Comparison of ENCODE assay signal across 8 mouse cellular contexts in genomic region chr2:157077641-157078058, GRCm38 (mm10). TPM values are rescaled to one million over a fixed set of nuclear protein-coding genes. Genes with fewer than 3 reads are reported as not detected.
DNase-seq lines count a peak whose midpoint lies in the region; ATAC-seq and TF ChIP-seq lines count a peak whose summit lies in the region.

No protein-coding gene starts in this region.

- no peaks in the 10 kb centered on the region for H3K9me3 ChIP-seq in CH12.LX (replicated peaks; ENCODE audit: low read length)
- no peaks in the 10 kb centered on the region for H3K9me3 ChIP-seq in forebrain, embryonic 13.5 days (replicated peaks)
- H3K9me3 ChIP-seq in liver, embryonic 16.5 days (replicated peaks; ENCODE audit: control insufficient read depth, low read length), result no peaks in the 10 kb centered on the region

- no peak overlapping the region for H3K9ac ChIP-seq in CH12.LX (ENCODE audit: insufficient read depth, low read depth)
- H3K9ac ChIP-seq in forebrain, embryonic 13.5 days, result peak overlapping the region; percentile 99
- peak overlapping the region; percentile 52 for H3K9ac ChIP-seq in liver, embryonic 16.5 days (ENCODE audit: low read depth, low read length)

- dilution Hi-C loops in CH12.LX (cut with MboI; ENCODE audit: extremely low pct_ligation_motif_present, extremely low pct_unique_long_range_greater_than_20kb, low sequenced_read_pairs), result no loop called here

- TF ChIP-seq EP300 in CH12.LX (IDR thresholded peaks at IDR 0.05; ENCODE audit: low read length), result no peak

- H3K36me3 ChIP-seq in CH12.LX (replicated peaks in 1 of 2; ENCODE audit: control insufficient read depth in 1 of 2, insufficient read depth in 1 of 2, low read length in 1 of 2) (no peaks in the 10 kb centered on the region), myocyte (ENCODE audit: control insufficient read depth, insufficient read depth) (no peaks in the 10 kb centered on the region)
- H3K36me3 ChIP-seq in forebrain, embryonic 13.5 days (ENCODE audit: poor library complexity, severe bottlenecking), result peaks cover 19% of the 10 kb centered on the region
- no peaks in the 10 kb centered on the region for H3K36me3 ChIP-seq in liver, embryonic 16.5 days (ENCODE audit: control insufficient read depth, insufficient read depth)

- TF ChIP-seq POLR2A in CH12.LX (IDR thresholded peaks at IDR 0.05; ENCODE audit: low read depth, low read length), result no peak
- peak; percentile 64 for TF ChIP-seq POLR2A in myocyte (IDR thresholded peaks at IDR 0.05; ENCODE audit: insufficient read length, low read depth)

- H3K27me3 ChIP-seq in CH12.LX (replicated peaks), result peaks cover 55% of the 10 kb centered on the region
- H3K27me3 ChIP-seq in forebrain, embryonic 13.5 days, result no peaks in the 10 kb centered on the region
- peaks cover 58% of the 10 kb centered on the region for H3K27me3 ChIP-seq in liver, embryonic 16.5 days (ENCODE audit: control insufficient read depth, insufficient read depth, low read depth, low read length)
- no peaks in the 10 kb centered on the region for H3K27me3 ChIP-seq in myocyte (ENCODE audit: control insufficient read depth, insufficient read depth, insufficient read length)

- TF ChIP-seq RAD21 in CH12.LX (IDR thresholded peaks at IDR 0.05; ENCODE audit: low read depth, low read length), result no peak

- H3K4me1 ChIP-seq in CH12.LX (ENCODE audit: control insufficient read depth in 1 of 2, insufficient read depth in 2 of 2), result peaks cover 5 to 22% of the 10 kb centered on the region in 2 experiments; a peak in 2 of 4 replicates
- H3K4me1 ChIP-seq in forebrain, embryonic 13.5 days, result peaks cover 63% of the 10 kb centered on the region
- peaks cover 6% of the 10 kb centered on the region for H3K4me1 ChIP-seq in liver, embryonic 16.5 days (ENCODE audit: control insufficient read depth, low read depth, low read length)

- H3ac ChIP-seq in myocyte (ENCODE audit: control insufficient read depth, insufficient read length), result peak overlapping the region; percentile 66

- peak overlapping the region; percentile 86 for H3K4me2 ChIP-seq in CH12.LX (ENCODE audit: insufficient read depth, low read depth, poor library complexity, severe bottlenecking)
- peak overlapping the region; percentile 100 for H3K4me2 ChIP-seq in forebrain, embryonic 13.5 days
- H3K4me2 ChIP-seq in liver, embryonic 16.5 days (ENCODE audit: low read depth, low read length), result peak overlapping the region; percentile 66
- peak overlapping the region; percentile 81 for H3K4me2 ChIP-seq in myocyte (ENCODE audit: low read depth)

- H3K4me3 ChIP-seq in CH12.LX (replicated peaks in 1 of 3; ENCODE audit: low read depth in 2 of 3, low read length in 2 of 3, poor library complexity in 1 of 3), result peak overlapping the region; percentile 30 to 62 (median 59)
- H3K4me3 ChIP-seq in forebrain, embryonic 13.5 days, result peak overlapping the region; percentile 98
- H3K4me3 ChIP-seq in liver, embryonic 16.5 days (ENCODE audit: low read depth, low read length), result peak overlapping the region; percentile 61
- H3K4me3 ChIP-seq in myocyte, result peak overlapping the region; percentile 92

- no peak for TF ChIP-seq CTCF in CH12.LX (conservative IDR thresholded peaks at IDR 0.05 in 1 of 2, IDR thresholded peaks at IDR 0.05 in 1 of 2; ENCODE audit: low read depth in 2 of 2, low read length in 2 of 2)

- under 1% methylated on average over 15 of the region's 15 CpGs for WGBS in forebrain, embryonic 13.5 days
- WGBS in liver, embryonic 16.5 days (ENCODE audit: insufficient replicate concordance), result 11% methylated on average over 15 of the region's 15 CpGs

- no peak overlapping the region for H3K27ac ChIP-seq in CH12.LX (ENCODE audit: insufficient read depth, low read depth)
- peak overlapping the region; percentile 97 for H3K27ac ChIP-seq in forebrain, embryonic 13.5 days
- no peak overlapping the region; the same call in 1 of the 2 replicates for H3K27ac ChIP-seq in liver, embryonic 16.5 days (ENCODE audit: low read length)

- no peak for ATAC-seq in forebrain, embryonic 13.5 days
- peak; percentile 42 for ATAC-seq in liver, embryonic 16.5 days (ENCODE audit: low read depth)

- intact Hi-C loops in heart, postnatal 10 days (cut with DNase I), result loop anchor here (2.0 to 10.0 kb wide), 4 partner anchors 27 to 353 kb away; no protein-coding TSS in a partner anchor

- in situ Hi-C loops in CH12.LX (cut with MboI; ENCODE audit: low pct_ligation_motif_present, low pct_unique_long_range_greater_than_20kb, low sequenced_read_pairs), result loop anchor here (25.0 kb wide), 1 partner anchor 190 kb away; the partner anchor contains the start of gene Sla2

- no peak for DNase-seq in CH12.LX (ENCODE audit: extremely low read depth)
- peak; percentile 87 for DNase-seq in brain, adult 2 months (ENCODE audit: low read depth, low spot score)
- DNase-seq in heart, postnatal 10 days, result peak; percentile 94 to 96
- DNase-seq in kidney, postnatal 36 days, result peak; percentile 91
- peak; percentile 66 for DNase-seq in testis, postnatal 14 days (ENCODE audit: low spot score)

- H3K79me2 ChIP-seq in CH12.LX (replicated peaks; ENCODE audit: control insufficient read depth, extremely low read depth, insufficient read depth, poor library complexity, severe bottlenecking), result no peaks in the 10 kb centered on the region
- peaks cover 55% of the 10 kb centered on the region for H3K79me2 ChIP-seq in myocyte (ENCODE audit: control insufficient read depth, insufficient read depth)

TF ChIP-seq in CH12.LX, 34 proteins besides CTCF, POLR2A, EP300 and RAD21:
- TF ChIP-seq BHLHE40 (IDR thresholded peaks at IDR 0.05; ENCODE audit: low read depth, low read length) (no peak), ZC3H11A (IDR thresholded peaks at IDR 0.05; ENCODE audit: low read depth, low read length) (no peak), JUN (IDR thresholded peaks at IDR 0.05; ENCODE audit: insufficient read depth, low read depth, low read length) (no peak), KAT2A (IDR thresholded peaks at IDR 0.05; ENCODE audit: insufficient replicate concordance, low read length) (no peak), E2F4 (IDR thresholded peaks at IDR 0.05; ENCODE audit: insufficient replicate concordance, low read depth, low read length) (no peak)

TF ChIP-seq in myocyte, 11 proteins besides CTCF, POLR2A, EP300 and RAD21:
- TF ChIP-seq TCF3 (IDR thresholded peaks at IDR 0.05; ENCODE audit: insufficient read length, low read depth) (no peak), MYOD1 (IDR thresholded peaks at IDR 0.05; ENCODE audit: control insufficient read depth in 1 of 3, insufficient read length in 2 of 3, low read depth in 2 of 3) (no peak), POLR2AphosphoS2 (IDR thresholded peaks at IDR 0.05; ENCODE audit: insufficient read length, low read depth) (peak; percentile 56), MAX (IDR thresholded peaks at IDR 0.05; ENCODE audit: low read depth) (peak; percentile 49)

RNA-seq across cellular contexts. Expression of gene Soga1, which starts 1.4 kb away (rescaled TPM):
- total RNA-seq in CH12.LX (2012; rRNA removed), result 1.0 and 2.0 TPM in 2 replicates
- total RNA-seq in CH12.LX (2014; rRNA removed), result 0.31 and 0.39 TPM in 2 replicates
- polyA plus RNA-seq in CH12.LX (2012; ENCODE audit: insufficient read length, low read depth), result 1.8 and 2.0 TPM in 2 replicates
- 4.8 and 5.1 TPM in 2 replicates for polyA plus RNA-seq in forebrain, embryonic 13.5 days (2015; fragmentation: Nextera tagmentation; extraction: Ambion mirVana)
- 10 to 100 TPM; 33.3 to 34.6 TPM for total RNA-seq in heart, postnatal 10 days (2021)
- 1.4 and 1.8 TPM in 2 replicates for polyA plus RNA-seq in liver, embryonic 16.5 days (2015; fragmentation: Nextera tagmentation; extraction: Ambion mirVana)
- polyA plus RNA-seq in myocyte (2012; fragmentation: generic; extraction: Trizol), result 11.9 TPM

RNA-seq across cellular contexts. Expression of gene Tldc2, which starts 9.2 kb away (rescaled TPM):
- total RNA-seq in CH12.LX (2012; rRNA removed) (not detected in 2 replicates), CH12.LX (2014; rRNA removed) (not detected in 2 replicates)
- polyA plus RNA-seq in CH12.LX (2012; ENCODE audit: insufficient read length, low read depth) (not detected in 2 replicates), myocyte (2012; fragmentation: generic; extraction: Trizol) (not detected)
- polyA plus RNA-seq in forebrain, embryonic 13.5 days (2015; fragmentation: Nextera tagmentation; extraction: Ambion mirVana), result not detected in 2 replicates
- total RNA-seq in heart, postnatal 10 days (2021), result not detected
- polyA plus RNA-seq in liver, embryonic 16.5 days (2015; fragmentation: Nextera tagmentation; extraction: Ambion mirVana), result not detected in 2 replicates

RNA-seq across cellular contexts. Expression of gene Samhd1, which starts 57.4 kb away (rescaled TPM):
- 32.8 and 33.2 TPM in 2 replicates for total RNA-seq in CH12.LX (2012; rRNA removed)
- 67.9 and 79.7 TPM in 2 replicates for total RNA-seq in CH12.LX (2014; rRNA removed)
- 79.5 and 81.1 TPM in 2 replicates for polyA plus RNA-seq in CH12.LX (2012; ENCODE audit: insufficient read length, low read depth)
- 13.9 and 16.0 TPM in 2 replicates for polyA plus RNA-seq in forebrain, embryonic 13.5 days (2015; fragmentation: Nextera tagmentation; extraction: Ambion mirVana)
- 10 to 100 TPM; 20.5 to 25.3 TPM for total RNA-seq in heart, postnatal 10 days (2021)
- 14.9 and 16.3 TPM in 2 replicates for polyA plus RNA-seq in liver, embryonic 16.5 days (2015; fragmentation: Nextera tagmentation; extraction: Ambion mirVana)
- polyA plus RNA-seq in myocyte (2012; fragmentation: generic; extraction: Trizol), result 14.0 TPM
